Mouse (Mus musculus) forebrain, embryonic 11.5 days (tissue): ENCODE data around the gene Bcl2l11. TPM values are rescaled to one million over a fixed set of nuclear protein-coding genes. Genes with fewer than 3 reads are reported as not detected.

ENCODE experiments used
- ATAC-seq: fragments of 200-750 bp; cut with Nextera tagmentation; replicated peaks from 2 replicates; pipeline ENCODE4 v1.8.0; 2017; ENCODE audit warnings: moderate TSS enrichment; ENCODE audit not compliant: low FRiP score
- DNase-seq: peaks from one replicate; pipeline ENCODE4 v3.0.0-alpha.2; 2017; ENCODE audit warnings: low spot score
- H3K27ac ChIP-seq: fragments of 300-500 bp; sonication (generic); 2 replicates; pipeline ENCODE4 v1.5.1; 2014; ENCODE audit warnings: low read depth, low read length
- H3K27me3 ChIP-seq: fragments of 300-500 bp; sonication (generic); 2 replicates; pipeline ENCODE4 v1.6.1; 2014; ENCODE audit warnings: mild to moderate bottlenecking, low read length, mixed read lengths; ENCODE audit not compliant: control insufficient read depth, insufficient read depth
- H3K36me3 ChIP-seq: fragments of 300-500 bp; sonication (generic); 2 replicates; pipeline ENCODE4 v1.6.1; 2014; ENCODE audit warnings: mild to moderate bottlenecking, low read length, moderate library complexity, mixed read lengths; ENCODE audit not compliant: control insufficient read depth, insufficient read depth
- H3K4me1 ChIP-seq: fragments of 300-500 bp; sonication (generic); replicated peaks from 2 replicates; pipeline ENCODE4 v1.6.1; 2014; ENCODE audit warnings: low read length, mixed read lengths; ENCODE audit not compliant: control insufficient read depth, insufficient read depth
- H3K4me2 ChIP-seq: fragments of 300-500 bp; sonication (generic); 2 replicates; pipeline ENCODE4 v1.6.1; 2014; ENCODE audit warnings: low read depth, mild to moderate bottlenecking, low read length, moderate library complexity, mixed read lengths; ENCODE audit not compliant: severe bottlenecking
- H3K4me3 ChIP-seq: fragments of 300-500 bp; sonication (generic); 2 replicates; pipeline ENCODE4 v1.5.1; 2014; ENCODE audit warnings: low read depth, low read length
- H3K9ac ChIP-seq: fragments of 300-500 bp; sonication (generic); 2 replicates; pipeline ENCODE4 v1.6.1; 2014; ENCODE audit warnings: low read length
- H3K9me3 ChIP-seq: fragments of 300-500 bp; sonication (generic); 2 replicates; pipeline ENCODE4 v1.6.1; 2016; ENCODE audit warnings: low read length, mixed read lengths; ENCODE audit not compliant: control insufficient read depth
- WGBS: fragments of 180-500 bp; shearing (Covaris S2); extraction: QIAGEN DNeasy Blood & Tissue Kit; methylation state at CpG from one replicate; pipeline ENCODE4 v1.1.7; 2014; 5-methylcytosine and 5-hydroxymethylcytosine counted together
- polyA plus RNA-seq: library from polyadenylated mRNA; unstranded; fragments of >200 nt; fragmentation: Nextera tagmentation; extraction: Ambion mirVana; gene quantifications from 2 replicates; pipeline ENCODE4 v1.2.1, GENCODE M21; 2014

The Bcl2l11 gene
- polyA plus RNA-seq = 16.8 and 17.7 TPM in 2 replicates

GRCm38 (mm10) chr2:128125635-128126470 lies at the start of gene Bcl2l11:
Gene Bcl2l11 (plus strand): TSS chr2:128126038.
- under 1% methylated on average over 76 of the region's 76 CpGs for WGBS
- H3K4me2 ChIP-seq = peak within 1 kb of the TSS; percentile 99
- ATAC-seq = peak; percentile 79
- H3K27me3 ChIP-seq = peaks cover 22% of the 10 kb centered on the region
- H3K27ac ChIP-seq = no peak within 1 kb of the TSS
- H3K9me3 ChIP-seq = no peaks in the 10 kb centered on the region
- DNase-seq = peak; percentile 99
- H3K4me3 ChIP-seq = peak within 1 kb of the TSS; percentile 66
- peaks cover 26% of the 10 kb centered on the region for H3K4me1 ChIP-seq
- peaks cover 4% of the 10 kb centered on the region; the same call in 1 of the 2 replicates for H3K36me3 ChIP-seq
- H3K9ac ChIP-seq = peak within 1 kb of the TSS; percentile 65

- no peak overlapping the region for H3K4me3 ChIP-seq
- WGBS = 76% methylated on average over 4 of the region's 4 CpGs
- ATAC-seq (no peak), DNase-seq (no peak)
- no peaks in the 10 kb centered on the region for H3K27me3 ChIP-seq
- H3K36me3 ChIP-seq = no peaks in the 10 kb centered on the region
- H3K9ac ChIP-seq = no peak overlapping the region
- H3K27ac ChIP-seq = no peak overlapping the region
- H3K4me2 ChIP-seq = no peak overlapping the region
- H3K4me1 ChIP-seq = no peaks in the 10 kb centered on the region
- H3K9me3 ChIP-seq = no peaks in the 10 kb centered on the region
These were observed 48.9 kb upstream of the Bcl2l11 start for GRCm38 (mm10) chr2:128076936-128077335.

GRCm38 (mm10) chr2:128078859-128079258 lies 47.0 kb upstream of the Bcl2l11 start:
- ATAC-seq (no peak), DNase-seq (no peak)
- H3K4me2 ChIP-seq = no peak overlapping the region
- no peaks in the 10 kb centered on the region for H3K9me3 ChIP-seq
- H3K4me3 ChIP-seq = no peak overlapping the region
- H3K36me3 ChIP-seq = no peaks in the 10 kb centered on the region
- H3K4me1 ChIP-seq = no peaks in the 10 kb centered on the region
- H3K27ac ChIP-seq = no peak overlapping the region
- H3K27me3 ChIP-seq = no peaks in the 10 kb centered on the region
- no peak overlapping the region for H3K9ac ChIP-seq
- WGBS = 46% methylated on average over 5 of the region's 5 CpGs

DNA sequence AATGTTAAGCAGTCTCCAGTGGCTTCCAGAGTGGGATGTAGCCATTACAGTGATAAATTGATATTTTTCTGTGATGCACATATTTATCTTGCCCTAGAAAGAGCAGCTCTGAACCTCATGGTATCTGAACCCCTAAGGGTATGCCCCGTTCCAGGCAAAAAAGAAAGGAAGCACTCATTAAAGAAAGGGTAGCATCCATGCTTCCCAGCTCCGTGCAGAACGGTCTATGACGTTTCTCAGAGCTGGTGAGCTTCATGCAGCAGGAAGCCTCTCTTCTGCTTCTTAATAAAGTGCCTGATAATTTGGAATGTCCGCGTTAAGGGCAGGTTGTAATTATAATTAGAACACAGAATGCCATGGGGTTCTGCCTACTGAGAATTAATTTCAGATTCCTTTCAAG lies 46.5 kb upstream of the Bcl2l11 start:
- H3K27me3 ChIP-seq = no peaks in the 10 kb centered on the region
- no peak overlapping the region for H3K27ac ChIP-seq
- H3K9ac ChIP-seq = no peak overlapping the region
- no peak overlapping the region for H3K4me2 ChIP-seq
- ATAC-seq (no peak), DNase-seq (no peak)
- 58% methylated on average over 6 of the region's 6 CpGs for WGBS
- H3K4me1 ChIP-seq = no peaks in the 10 kb centered on the region
- no peaks in the 10 kb centered on the region for H3K36me3 ChIP-seq
- no peaks in the 10 kb centered on the region for H3K9me3 ChIP-seq
- H3K4me3 ChIP-seq = no peak overlapping the region

DNA sequence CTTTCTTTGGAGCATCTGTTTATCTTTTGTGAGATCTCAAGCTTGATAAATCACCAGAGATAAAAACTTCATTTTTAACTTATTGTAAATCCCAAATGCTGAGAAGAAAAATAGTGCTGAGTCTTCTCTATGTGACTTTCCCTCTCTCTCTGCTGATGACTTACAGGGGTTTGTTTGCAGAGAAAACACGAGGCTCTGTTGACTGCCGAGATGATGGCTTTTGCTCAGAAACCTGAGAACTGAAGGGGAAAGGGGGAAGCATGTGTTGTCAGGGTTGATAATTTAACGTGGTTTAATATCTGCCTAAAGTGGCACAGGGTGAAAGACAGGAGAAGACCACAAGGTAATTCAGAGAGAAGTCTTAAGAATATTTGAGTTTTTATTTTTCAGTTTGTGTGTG lies 42.0 kb upstream of the Bcl2l11 start:
- no peaks in the 10 kb centered on the region for H3K36me3 ChIP-seq
- DNase-seq (no peak), ATAC-seq (no peak)
- no peak overlapping the region for H3K4me2 ChIP-seq
- no peaks in the 10 kb centered on the region for H3K9me3 ChIP-seq
- no peak overlapping the region for H3K9ac ChIP-seq
- H3K4me3 ChIP-seq = no peak overlapping the region
- H3K27me3 ChIP-seq = no peaks in the 10 kb centered on the region
- H3K27ac ChIP-seq = no peak overlapping the region
- H3K4me1 ChIP-seq = no peaks in the 10 kb centered on the region
- 55% methylated on average over 3 of the region's 3 CpGs for WGBS

GRCm38 (mm10) chr2:128084607-128085006 lies 41.2 kb upstream of the Bcl2l11 start:
- no peak for ATAC-seq
- H3K4me2 ChIP-seq = no peak overlapping the region
- 87% methylated on average over 5 of the region's 5 CpGs for WGBS
- H3K4me1 ChIP-seq = no peaks in the 10 kb centered on the region
- DNase-seq = no peak
- no peaks in the 10 kb centered on the region for H3K9me3 ChIP-seq
- no peaks in the 10 kb centered on the region for H3K36me3 ChIP-seq
- no peak overlapping the region for H3K9ac ChIP-seq
- no peaks in the 10 kb centered on the region for H3K27me3 ChIP-seq
- no peak overlapping the region for H3K4me3 ChIP-seq
- no peak overlapping the region for H3K27ac ChIP-seq

DNA sequence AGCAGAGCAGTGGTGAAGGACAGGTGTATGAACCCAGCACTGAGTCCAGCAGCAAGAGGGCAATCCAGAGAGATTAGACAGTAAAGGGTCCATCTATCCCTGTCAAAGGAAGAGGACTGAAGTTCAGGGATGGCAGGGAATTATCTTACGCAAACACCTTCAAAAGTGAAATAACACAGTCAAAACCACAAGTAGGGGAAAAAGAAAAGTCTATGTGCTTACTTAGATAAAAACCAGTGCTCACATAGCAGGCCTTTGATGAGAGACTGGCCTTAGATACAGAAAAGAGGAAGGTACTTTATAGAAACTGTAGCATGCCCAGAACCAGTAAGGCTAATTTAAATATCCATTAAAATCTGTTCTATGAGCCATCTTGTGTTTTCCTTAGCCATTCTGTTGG lies 40.4 kb upstream of the Bcl2l11 start:
- Histone ChIP-seq H3K9ac (no peak overlapping the region), H3K4me3 (no peak overlapping the region), H3K27me3 (no peaks in the 10 kb centered on the region), H3K27ac (no peak overlapping the region), H3K4me1 (no peaks in the 10 kb centered on the region), H3K9me3 (no peaks in the 10 kb centered on the region), H3K36me3 (no peaks in the 10 kb centered on the region), H3K4me2 (no peak overlapping the region)
- WGBS = 97% methylated on average over 1 of the region's 1 CpGs
- ATAC-seq = no peak
- no peak for DNase-seq

GRCm38 (mm10) chr2:128086301-128086886 lies 39.4 kb upstream of the Bcl2l11 start:
- no peaks in the 10 kb centered on the region for H3K27me3 ChIP-seq
- no peak overlapping the region for H3K4me2 ChIP-seq
- H3K4me3 ChIP-seq = no peak overlapping the region
- H3K27ac ChIP-seq = no peak overlapping the region
- no peaks in the 10 kb centered on the region for H3K9me3 ChIP-seq
- DNase-seq (no peak), ATAC-seq (no peak)
- 92% methylated on average over 14 of the region's 14 CpGs for WGBS
- H3K9ac ChIP-seq = no peak overlapping the region
- H3K4me1 ChIP-seq = no peaks in the 10 kb centered on the region; the same call in 1 of the 2 replicates
- no peaks in the 10 kb centered on the region for H3K36me3 ChIP-seq
